8 mouse cellular contexts compared by ENCODE assay signal in the genomic region with DNA sequence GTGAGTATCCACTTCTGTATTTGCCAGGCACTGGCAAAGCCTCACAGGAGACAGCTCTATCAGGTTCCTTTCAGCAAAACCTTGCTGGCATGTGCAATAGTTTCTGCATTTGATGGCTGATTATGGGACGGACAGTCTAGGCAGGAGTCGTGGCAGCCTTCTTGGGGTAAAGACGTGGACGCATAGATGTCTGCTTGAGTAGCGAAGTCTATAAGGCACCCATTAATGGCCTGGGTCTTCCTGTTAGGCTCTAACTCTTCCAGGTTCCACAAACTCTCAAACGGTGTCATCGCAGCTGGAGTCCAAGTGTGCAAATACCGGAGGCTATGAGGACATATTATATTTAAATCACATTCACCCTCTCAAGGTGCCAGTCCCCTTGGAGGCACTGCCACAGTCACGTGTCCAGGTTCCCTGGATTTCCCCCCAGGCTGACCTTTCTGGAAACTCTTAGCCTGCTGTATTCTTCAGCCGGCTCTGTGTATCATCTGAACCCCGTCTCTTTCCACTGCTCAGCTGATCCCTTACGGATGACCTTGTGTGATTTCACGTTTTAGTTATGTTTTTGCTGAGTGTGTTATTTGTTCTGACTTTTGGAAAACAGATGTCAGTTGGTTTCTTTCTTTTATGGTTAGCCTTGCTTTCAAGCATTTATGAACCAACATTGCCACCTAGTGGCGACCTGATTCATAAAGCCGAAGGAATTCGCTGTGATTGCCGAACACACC.
DNase-seq lines count a peak whose midpoint lies in the region; ATAC-seq lines count a peak whose summit lies in the region.

No protein-coding gene starts in this region.

- DNase-seq in R1 (ENCODE audit: low read depth, low spot score): peak; percentile 55
- DNase-seq in cerebellum, adult 9-10 months: peak; percentile 76
- peak; percentile 32 to 73 for DNase-seq in frontal cortex, postnatal 10 days (ENCODE audit: low spot score in 2 of 2)
- peak; percentile 76 for DNase-seq in layer of hippocampus, adult 9-10 months (ENCODE audit: low spot score)
- DNase-seq in lung, postnatal 25 days (ENCODE audit: low spot score): peak; percentile 71
- DNase-seq in right cerebral cortex, adult 2 months (ENCODE audit: low spot score in 2 of 2): peak; percentile 90
- DNase-seq in urinary bladder, postnatal 25 days (ENCODE audit: low spot score): peak; percentile 77

- H3K27ac ChIP-seq in hindbrain, embryonic 12.5 days: no peak overlapping the region

- no peaks in the 10 kb centered on the region for H3K36me3 ChIP-seq in hindbrain, embryonic 12.5 days

- peaks cover 4% of the 10 kb centered on the region; the same call in 1 of the 2 replicates for H3K4me1 ChIP-seq in hindbrain, embryonic 12.5 days

- no peaks in the 10 kb centered on the region for H3K27me3 ChIP-seq in hindbrain, embryonic 12.5 days

- peak overlapping the region; percentile 21; the same call in 1 of the 2 replicates for H3K4me3 ChIP-seq in hindbrain, embryonic 12.5 days

- no peak overlapping the region for H3K9ac ChIP-seq in hindbrain, embryonic 12.5 days

- ATAC-seq in hindbrain, embryonic 12.5 days (ENCODE audit: low FRiP score): peak; percentile 68

- WGBS in hindbrain, embryonic 12.5 days: 54% methylated on average over 17 of the region's 17 CpGs

- no peaks in the 10 kb centered on the region for H3K9me3 ChIP-seq in hindbrain, embryonic 12.5 days (replicated peaks)

- peak overlapping the region; percentile 55 for H3K4me2 ChIP-seq in hindbrain, embryonic 12.5 days (replicated peaks)
